Mouse (Mus musculus) stomach, embryonic 15.5 days (tissue): ENCODE data around the gene Ptgdr2. TPM values are rescaled to one million over a fixed set of nuclear protein-coding genes. Genes with fewer than 3 reads are reported as not detected.

Experiments used
- ATAC-seq: fragments of 200-750 bp; cut with Nextera tagmentation; 2 replicates; pipeline ENCODE4 v1.8.0; 2017; ENCODE audit warnings: low read depth, moderate number of reproducible peaks, moderate TSS enrichment; ENCODE audit not compliant: insufficient read depth, low FRiP score
- H3K27ac ChIP-seq: fragments of 300-500 bp; sonication (generic); 2 replicates; pipeline ENCODE4 v1.5.1; 2015; ENCODE audit warnings: mild to moderate bottlenecking, inconsistent platforms
- H3K27me3 ChIP-seq: fragments of 300-500 bp; sonication (generic); replicated peaks from 2 replicates; pipeline ENCODE4 v1.6.1; 2015; ENCODE audit warnings: inconsistent platforms
- H3K36me3 ChIP-seq: fragments of 300-500 bp; sonication (generic); 2 replicates; pipeline ENCODE4 v1.6.1; 2015; ENCODE audit warnings: inconsistent platforms
- H3K4me1 ChIP-seq: fragments of 300-500 bp; sonication (generic); 2 replicates; pipeline ENCODE4 v1.6.1; 2015; ENCODE audit warnings: inconsistent platforms
- H3K4me2 ChIP-seq: fragments of 300-500 bp; sonication (generic); 2 replicates; pipeline ENCODE4 v1.6.1; 2015; ENCODE audit warnings: mild to moderate bottlenecking, inconsistent platforms
- H3K4me3 ChIP-seq: fragments of 300-500 bp; sonication (generic); replicated peaks from 2 replicates; pipeline ENCODE4 v1.5.1; 2015; ENCODE audit warnings: inconsistent platforms
- H3K9ac ChIP-seq: fragments of 300-500 bp; sonication (generic); 2 replicates; pipeline ENCODE4 v1.6.1; 2015; ENCODE audit warnings: inconsistent platforms
- H3K9me3 ChIP-seq: fragments of 300-500 bp; sonication (generic); 2 replicates; pipeline ENCODE4 v1.6.1; 2016; ENCODE audit warnings: inconsistent platforms
- WGBS: fragments of 180-500 bp; shearing (Covaris S2); methylation state at CpG from one replicate; pipeline ENCODE4 v1.1.7; 2015; 5-methylcytosine and 5-hydroxymethylcytosine counted together
- polyA plus RNA-seq: library from polyadenylated mRNA; unstranded; fragments of >200 nt; fragmentation: Nextera tagmentation; extraction: Ambion mirVana; gene quantifications from 2 replicates; pipeline ENCODE4 v1.2.1, GENCODE M21; 2015

The Ptgdr2 gene
- polyA plus RNA-seq, 1 experiment from 2014 or later, result 0.08 TPM

DNA sequence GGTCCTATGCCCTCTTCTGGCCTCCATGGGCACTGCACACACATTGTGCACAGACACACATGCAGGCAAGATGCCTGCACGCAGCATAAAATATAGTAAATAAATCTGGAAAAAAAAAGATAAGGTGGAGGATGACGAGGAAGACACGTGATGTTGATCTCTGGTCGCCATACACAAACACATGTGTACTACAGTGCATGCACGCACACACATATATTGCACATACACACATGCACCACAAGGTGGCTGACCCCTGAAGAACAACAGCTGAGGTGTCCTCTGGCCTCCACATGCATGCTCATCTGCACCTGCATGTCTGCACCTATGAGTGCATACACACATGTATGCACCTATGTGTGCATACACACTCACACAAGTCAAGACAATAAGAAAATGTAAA, 883 bp upstream of the Ptgdr2 start:
- Histone ChIP-seq H3K4me1 (peaks cover 10% of the 10 kb centered on the region), H3K9ac (no peak overlapping the region), H3K4me3 (no peak overlapping the region), H3K27ac (no peak overlapping the region), H3K9me3 (no peaks in the 10 kb centered on the region), H3K27me3 (no peaks in the 10 kb centered on the region), H3K4me2 (no peak overlapping the region), H3K36me3 (no peaks in the 10 kb centered on the region)
- ATAC-seq, result no peak
- 89% methylated on average over 5 of the region's 5 CpGs for WGBS

DNA sequence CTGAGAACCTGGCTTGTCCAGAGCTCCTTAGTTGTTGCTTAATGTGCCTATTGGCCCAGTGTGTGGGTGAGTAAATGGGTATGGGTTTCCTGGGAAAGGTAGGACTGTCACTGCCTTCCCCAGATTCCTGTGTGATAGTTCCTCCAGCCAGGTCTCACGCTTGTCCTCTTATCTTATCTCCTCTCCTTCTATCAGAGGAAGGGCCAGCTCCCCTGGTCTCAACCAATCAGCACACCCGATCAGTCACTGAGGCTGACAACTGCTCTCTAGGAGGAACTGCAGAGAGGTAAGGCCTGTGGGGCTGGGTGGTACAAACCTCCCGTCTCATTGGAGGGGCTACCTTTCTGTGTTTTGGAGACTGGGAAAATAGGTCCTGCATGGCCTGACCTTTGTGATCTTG, 1.8 kb downstream of the Ptgdr2 start:
- Histone ChIP-seq H3K27me3 (no peaks in the 10 kb centered on the region), H3K4me1 (peaks cover 14% of the 10 kb centered on the region), H3K4me3 (no peak overlapping the region), H3K27ac (no peak overlapping the region), H3K4me2 (no peak overlapping the region), H3K36me3 (peaks cover 16% of the 10 kb centered on the region), H3K9me3 (no peaks in the 10 kb centered on the region), H3K9ac (no peak overlapping the region)
- 18% methylated on average over 3 of the region's 3 CpGs for WGBS
- no peak for ATAC-seq

DNA sequence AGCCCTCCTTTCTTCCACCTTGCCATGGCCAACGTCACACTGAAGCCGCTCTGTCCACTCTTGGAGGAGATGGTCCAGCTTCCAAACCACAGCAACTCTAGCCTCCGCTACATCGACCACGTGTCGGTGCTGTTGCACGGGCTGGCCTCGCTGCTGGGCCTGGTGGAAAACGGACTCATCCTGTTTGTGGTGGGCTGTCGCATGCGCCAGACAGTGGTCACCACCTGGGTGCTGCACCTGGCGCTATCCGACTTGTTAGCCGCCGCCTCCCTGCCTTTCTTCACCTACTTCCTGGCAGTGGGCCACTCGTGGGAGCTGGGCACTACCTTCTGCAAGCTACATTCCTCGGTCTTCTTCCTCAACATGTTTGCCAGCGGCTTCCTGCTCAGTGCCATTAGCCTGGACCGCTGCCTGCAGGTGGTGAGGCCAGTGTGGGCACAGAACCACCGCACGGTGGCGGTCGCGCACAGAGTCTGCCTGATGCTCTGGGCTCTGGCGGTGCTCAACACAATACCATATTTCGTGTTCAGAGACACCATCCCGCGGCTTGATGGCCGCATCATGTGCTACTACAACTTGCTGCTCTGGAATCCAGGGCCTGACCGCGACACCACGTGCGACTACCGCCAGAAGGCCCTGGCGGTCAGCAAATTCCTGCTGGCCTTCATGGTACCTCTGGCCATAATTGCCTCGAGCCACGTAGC, 3.3 kb downstream of the Ptgdr2 start:
- peak; percentile 81 for ATAC-seq
- WGBS, result 20% methylated on average over 37 of the region's 37 CpGs
- Histone ChIP-seq H3K27ac (no peak overlapping the region), H3K9ac (no peak overlapping the region), H3K4me2 (peak overlapping the region; percentile 70), H3K36me3 (peaks cover 30% of the 10 kb centered on the region), H3K4me1 (peaks cover 14% of the 10 kb centered on the region), H3K27me3 (no peaks in the 10 kb centered on the region), H3K4me3 (peak overlapping the region; percentile 29), H3K9me3 (no peaks in the 10 kb centered on the region)

DNA sequence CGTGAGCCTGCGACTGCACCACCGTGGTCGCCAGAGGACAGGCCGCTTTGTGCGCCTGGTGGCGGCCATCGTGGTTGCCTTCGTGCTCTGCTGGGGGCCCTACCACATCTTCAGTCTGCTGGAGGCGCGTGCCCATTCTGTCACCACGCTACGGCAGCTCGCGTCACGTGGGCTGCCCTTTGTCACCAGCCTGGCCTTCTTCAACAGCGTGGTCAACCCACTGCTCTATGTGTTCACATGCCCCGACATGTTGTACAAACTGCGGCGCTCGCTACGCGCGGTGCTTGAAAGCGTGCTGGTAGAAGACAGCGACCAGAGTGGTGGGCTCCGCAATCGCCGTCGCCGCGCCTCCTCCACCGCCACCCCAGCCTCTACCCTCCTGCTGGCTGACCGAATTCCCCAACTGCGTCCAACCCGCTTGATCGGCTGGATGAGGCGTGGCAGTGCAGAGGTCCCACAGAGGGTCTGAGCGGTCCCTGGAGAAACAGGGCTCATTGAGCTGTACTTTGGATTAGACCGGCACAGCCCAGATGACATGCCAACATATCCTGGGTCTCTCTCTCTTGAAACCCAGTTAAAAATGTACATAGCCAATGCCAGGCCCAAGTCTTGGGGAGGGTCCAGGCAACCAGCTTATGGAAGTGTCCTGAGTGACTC, 4.0 kb downstream of the Ptgdr2 start:
- 4% methylated on average over 40 of the region's 40 CpGs for WGBS
- Histone ChIP-seq H3K4me2 (peak overlapping the region; percentile 70), H3K27me3 (no peaks in the 10 kb centered on the region), H3K4me1 (peaks cover 14% of the 10 kb centered on the region), H3K9me3 (no peaks in the 10 kb centered on the region), H3K4me3 (peak overlapping the region; percentile 29), H3K27ac (no peak overlapping the region), H3K9ac (no peak overlapping the region), H3K36me3 (peaks cover 30% of the 10 kb centered on the region)
- peak; percentile 33; the same call in 1 of the 2 replicates for ATAC-seq

DNA sequence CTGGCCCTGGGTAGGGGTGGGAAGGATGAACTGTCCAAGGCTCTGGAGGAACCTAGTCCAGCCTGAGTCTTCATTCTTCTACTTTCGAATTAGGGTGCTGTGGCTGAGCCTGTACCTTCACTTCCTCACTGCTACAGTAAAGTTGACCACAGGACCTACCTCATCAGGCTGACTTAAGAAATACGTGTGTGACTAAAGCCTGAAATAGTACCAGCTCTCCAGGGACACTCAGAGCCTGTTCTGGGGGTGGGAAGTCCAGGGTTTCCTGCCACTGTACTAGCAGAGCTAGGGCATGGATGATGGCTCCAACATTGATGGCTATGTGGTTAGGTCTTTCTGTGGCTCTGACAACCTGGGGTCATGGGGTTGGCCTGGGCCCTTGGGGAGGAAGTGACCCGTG, 7.0 kb downstream of the Ptgdr2 start:
- no peak overlapping the region for H3K4me3 ChIP-seq
- H3K27ac ChIP-seq, result no peak overlapping the region
- H3K4me1 ChIP-seq, result peaks cover 35% of the 10 kb centered on the region
- H3K27me3 ChIP-seq, result no peaks in the 10 kb centered on the region
- no peak for ATAC-seq
- H3K9me3 ChIP-seq, result no peaks in the 10 kb centered on the region
- WGBS, result 75% methylated on average over 3 of the region's 3 CpGs
- peaks cover 30% of the 10 kb centered on the region for H3K36me3 ChIP-seq
- no peak overlapping the region for H3K4me2 ChIP-seq
- H3K9ac ChIP-seq, result no peak overlapping the region

DNA sequence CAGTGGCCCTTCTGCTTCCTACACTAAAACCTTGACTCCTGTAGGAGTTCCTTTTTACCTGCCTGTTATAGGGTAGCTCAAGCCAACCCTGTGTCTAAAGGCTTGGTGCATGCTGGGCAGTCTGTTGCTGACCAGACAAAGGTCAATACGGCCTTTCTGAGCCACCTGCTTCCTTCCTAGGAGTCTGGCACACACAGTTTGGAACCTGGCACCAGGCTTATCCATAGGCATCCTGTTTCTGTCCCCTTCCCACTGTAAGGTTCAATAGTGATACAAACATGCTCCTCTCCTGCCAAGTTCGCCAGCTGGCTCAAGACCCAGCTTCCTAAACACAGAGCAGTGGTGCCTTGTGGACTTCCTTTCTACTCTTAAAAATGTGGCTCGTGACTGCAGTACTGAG, 9.5 kb downstream of the Ptgdr2 start:
- Histone ChIP-seq H3K27me3 (no peaks in the 10 kb centered on the region), H3K27ac (no peak overlapping the region), H3K9ac (no peak overlapping the region), H3K4me2 (peak overlapping the region; percentile 95), H3K4me3 (peak overlapping the region; percentile 76; the same call in 1 of the 2 replicates), H3K9me3 (no peaks in the 10 kb centered on the region), H3K36me3 (peaks cover 30% of the 10 kb centered on the region), H3K4me1 (peaks cover 29% of the 10 kb centered on the region)
- WGBS, result 77% methylated on average over 3 of the region's 3 CpGs
- no peak for ATAC-seq

DNA sequence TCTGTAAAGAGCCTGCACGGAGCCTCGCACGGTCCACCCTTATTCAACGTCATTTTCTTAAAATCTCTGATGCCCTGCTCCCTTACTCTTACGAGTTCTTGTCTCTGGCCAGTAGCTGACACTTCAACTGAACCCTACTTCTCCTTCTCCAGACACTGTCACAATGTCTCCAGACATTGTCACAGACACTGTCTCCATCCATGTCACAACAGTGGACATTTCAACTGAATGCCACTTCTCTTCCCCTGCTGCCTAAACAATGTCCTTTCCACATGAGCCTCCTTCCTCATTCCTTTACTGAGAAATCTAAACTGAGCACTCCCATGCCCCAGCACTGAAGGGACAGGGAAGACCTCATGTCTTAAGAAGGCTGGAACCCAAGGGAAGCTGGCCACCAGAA, 10.3 kb downstream of the Ptgdr2 start:
- peak overlapping the region; percentile 95 for H3K4me2 ChIP-seq
- whole genome bisulfite sequencing, result 86% methylated on average over 5 of the region's 5 CpGs
- peaks cover 36% of the 10 kb centered on the region for H3K4me1 ChIP-seq
- peak overlapping the region; percentile 76 for H3K4me3 ChIP-seq
- no peaks in the 10 kb centered on the region for H3K9me3 ChIP-seq
- no peak overlapping the region for H3K27ac ChIP-seq
- no peaks in the 10 kb centered on the region for H3K27me3 ChIP-seq
- peak overlapping the region; percentile 89; the same call in 1 of the 2 replicates for H3K9ac ChIP-seq
- peaks cover 29% of the 10 kb centered on the region for H3K36me3 ChIP-seq
- ATAC-seq, result no peak

DNA sequence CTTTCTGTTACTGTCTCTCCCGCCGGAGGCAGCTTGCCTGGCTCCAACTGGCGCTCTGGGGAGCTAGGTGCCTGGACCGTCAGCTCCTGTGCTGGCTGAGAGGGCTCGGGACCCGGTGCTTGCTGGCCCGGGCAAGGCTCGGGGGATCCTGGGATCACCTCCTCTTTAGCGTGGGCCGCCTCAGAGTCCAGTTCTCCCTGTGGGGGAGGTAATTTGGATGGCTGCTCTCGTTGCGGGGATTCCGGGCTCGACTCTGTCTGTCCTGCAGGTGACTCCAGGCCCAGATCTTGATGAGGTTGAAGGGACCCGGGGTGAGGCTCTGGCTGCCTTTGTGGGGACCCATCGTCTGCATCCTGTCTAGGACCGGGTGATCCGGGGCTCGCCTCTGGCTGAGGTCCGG, 11.5 kb downstream of the Ptgdr2 start:
- Histone ChIP-seq H3K27ac (no peak overlapping the region), H3K36me3 (peaks cover 17% of the 10 kb centered on the region), H3K4me2 (peak overlapping the region; percentile 95), H3K4me3 (peak overlapping the region; percentile 76), H3K9ac (peak overlapping the region; percentile 89), H3K27me3 (no peaks in the 10 kb centered on the region), H3K4me1 (peaks cover 40% of the 10 kb centered on the region), H3K9me3 (no peaks in the 10 kb centered on the region)
- no peak for ATAC-seq
- WGBS, result under 1% methylated on average over 20 of the region's 20 CpGs

DNA sequence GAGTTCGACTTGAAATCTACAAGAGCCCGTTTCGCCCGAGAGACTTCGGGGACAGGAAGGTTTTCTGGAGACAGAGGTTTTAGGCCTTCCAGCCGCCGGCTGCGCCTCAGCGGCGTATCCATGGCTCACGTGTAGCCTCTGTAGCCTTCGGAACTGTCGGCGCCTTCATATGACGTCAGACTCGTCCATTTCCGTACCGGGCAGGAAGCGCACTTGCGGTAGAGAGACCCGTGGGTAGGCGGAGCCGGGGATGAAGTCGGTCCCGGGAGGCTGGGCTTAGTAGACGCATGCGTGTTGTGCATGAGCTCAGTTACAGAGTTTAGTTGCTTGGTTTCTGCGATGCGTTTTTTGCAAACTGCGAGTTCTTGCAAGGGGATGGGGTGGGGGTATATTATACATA, 12.2 kb downstream of the Ptgdr2 start, which contains the start of gene Ccdc86:
Ccdc86 (minus strand) TSS at position 155 of the 400 bp plus-strand sequence.
- under 1% methylated on average over 30 of the region's 30 CpGs for WGBS

DNA sequence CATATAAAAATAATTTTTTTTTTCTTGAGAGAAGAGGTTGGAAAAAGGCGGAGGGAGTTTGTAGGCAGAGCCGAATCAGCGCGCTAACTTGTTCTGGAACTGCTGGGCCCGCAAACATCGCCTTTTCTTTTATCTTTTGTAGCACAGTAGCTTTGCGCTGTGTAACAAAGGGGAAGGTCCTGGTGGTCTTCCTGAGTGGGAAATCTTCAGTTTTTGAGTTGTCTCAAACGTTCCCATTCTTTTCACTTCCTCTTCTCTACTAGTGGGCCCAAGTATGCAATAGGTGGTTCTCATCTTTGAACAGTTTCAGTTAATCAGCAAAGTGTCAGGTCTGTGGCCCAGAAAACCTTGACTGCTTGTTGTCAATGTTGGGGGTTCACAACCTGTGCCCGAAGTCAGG, 12.6 kb downstream of the Ptgdr2 start:
- H3K36me3 ChIP-seq, result peaks cover 7% of the 10 kb centered on the region
- H3K4me3 ChIP-seq, result peak overlapping the region; percentile 76
- peaks cover 40% of the 10 kb centered on the region for H3K4me1 ChIP-seq
- H3K9me3 ChIP-seq, result no peaks in the 10 kb centered on the region
- no peak overlapping the region for H3K9ac ChIP-seq
- 30% methylated on average over 9 of the region's 9 CpGs for WGBS
- peak overlapping the region; percentile 55; the same call in 1 of the 2 replicates for H3K27ac ChIP-seq
- peak overlapping the region; percentile 57 for H3K4me2 ChIP-seq
- no peak for ATAC-seq
- H3K27me3 ChIP-seq, result no peaks in the 10 kb centered on the region

More for the DNA sequence above, 12.2 kb downstream of the Ptgdr2 start, which contains the start of gene Ccdc86:
- H3K27me3 ChIP-seq, result no peaks in the 10 kb centered on the region
- H3K4me3 ChIP-seq, result peak within 1 kb of the TSS; percentile 76
- peaks cover 12% of the 10 kb centered on the region for H3K36me3 ChIP-seq
- peak within 1 kb of the TSS; percentile 89 for H3K9ac ChIP-seq
- H3K9me3 ChIP-seq, result no peaks in the 10 kb centered on the region
- peak; percentile 94 for ATAC-seq
- peak within 1 kb of the TSS; percentile 55; the same call in 1 of the 2 replicates for H3K27ac ChIP-seq
- peaks cover 40% of the 10 kb centered on the region for H3K4me1 ChIP-seq
- H3K4me2 ChIP-seq, result peak within 1 kb of the TSS; percentile 95

DNA sequence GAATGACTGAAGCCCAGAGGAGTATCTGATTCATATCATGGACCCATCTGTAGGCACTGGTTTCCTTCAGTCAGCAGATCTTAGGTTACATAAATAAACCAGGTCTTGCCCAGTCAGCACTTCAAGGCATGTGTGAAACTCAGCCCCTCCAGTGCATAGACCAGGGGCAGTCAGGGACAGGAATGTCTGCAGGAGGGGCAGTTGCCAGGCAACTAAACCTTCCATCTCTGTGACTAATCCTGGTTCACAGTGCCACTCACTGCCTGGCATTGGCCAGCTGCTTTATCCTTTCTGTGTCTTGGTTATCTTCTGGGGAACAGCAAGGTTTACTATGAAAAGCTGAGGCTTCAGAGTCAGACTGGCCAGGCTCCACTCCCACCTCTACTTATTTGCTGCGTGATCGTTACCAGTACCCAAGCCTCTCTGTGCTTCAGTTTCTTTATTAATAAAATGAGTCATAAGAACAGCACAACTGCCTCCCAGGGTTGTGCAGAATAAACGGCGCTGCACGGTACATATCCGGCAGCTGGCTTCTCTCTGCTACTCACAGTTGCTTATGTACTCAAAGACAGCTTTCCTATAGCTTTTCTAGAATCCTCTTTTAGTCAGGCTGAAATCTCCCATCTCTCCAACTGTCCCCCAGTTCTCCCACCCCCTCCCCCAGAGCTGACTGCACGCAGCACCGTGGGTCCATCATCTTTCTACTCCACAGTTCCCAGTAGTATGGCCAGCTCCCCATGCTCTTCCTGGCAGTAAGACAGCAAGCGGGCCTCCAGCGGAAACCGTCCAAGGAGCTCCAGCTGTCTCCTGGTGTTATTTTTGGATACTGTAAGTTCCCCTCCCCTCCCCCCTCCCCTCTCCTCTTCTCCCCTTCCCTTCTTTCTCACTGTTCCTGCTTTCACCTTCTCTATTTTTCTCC, 15.3 kb downstream of the Ptgdr2 start:
- Histone ChIP-seq H3K9me3 (no peaks in the 10 kb centered on the region), H3K4me1 (peaks cover 29% of the 10 kb centered on the region), H3K9ac (no peak overlapping the region), H3K4me2 (peak overlapping the region; percentile 23), H3K36me3 (no peaks in the 10 kb centered on the region), H3K27me3 (peaks cover 2% of the 10 kb centered on the region; the same call in 1 of the 2 replicates), H3K4me3 (no peak overlapping the region), H3K27ac (peak overlapping the region; percentile 93)
- peak; percentile 52 for ATAC-seq
- 39% methylated on average over 11 of the region's 11 CpGs for WGBS
